Mouse (Mus musculus) leukemia stem cell, adult 10-12 weeks (primary cell): ENCODE data around the gene Otud1. TPM values are rescaled to one million over a fixed set of nuclear protein-coding genes. Genes with fewer than 3 reads are reported as not detected.

Experiments
- polyA plus RNA-seq: library from polyadenylated mRNA; stranded (reverse); fragments of >175 nt; gene quantifications from 2 replicates; pipeline ENCODE4 v1.2.3, GENCODE M21; 2012; ENCODE audit warnings: low replicate concordance

Otud1 gene
- 7.2 and 20.6 TPM in 2 replicates for polyA plus RNA-seq

DNA sequence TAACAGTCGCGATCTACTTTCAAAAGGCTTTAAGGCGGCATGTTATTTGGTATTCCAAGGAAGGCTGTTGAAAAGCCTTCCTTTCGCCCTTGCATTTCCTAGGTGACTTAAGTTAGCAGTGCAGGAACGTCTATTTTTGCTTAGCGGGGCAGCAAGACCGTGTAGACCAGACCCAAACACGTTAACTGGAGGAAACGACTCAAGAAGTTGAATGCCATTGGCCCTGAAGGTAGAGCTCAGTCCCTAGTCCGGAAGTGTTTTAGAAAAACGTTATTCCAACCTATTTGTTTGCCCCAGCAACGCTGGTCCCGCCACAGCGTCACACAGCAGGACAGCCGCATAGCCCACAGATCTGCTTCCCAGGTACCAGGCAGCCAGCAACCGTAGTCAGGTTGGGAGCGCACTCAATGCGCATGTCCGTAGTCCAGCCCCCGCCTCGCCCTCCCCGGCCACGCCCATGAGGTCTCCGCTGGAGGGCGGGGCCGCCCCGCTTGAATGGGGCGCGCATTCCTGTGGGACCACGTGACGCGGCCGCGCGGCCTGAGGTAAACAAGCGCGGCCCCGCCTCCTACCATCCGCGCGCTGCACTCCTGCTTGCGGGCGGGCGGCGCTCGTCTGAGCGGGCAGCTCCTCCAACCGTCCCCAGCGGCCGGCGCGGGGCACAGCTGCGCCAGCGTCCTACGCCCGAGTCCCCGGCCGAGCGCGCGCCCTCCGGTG lies at the start of gene Otud1:
Gene Otud1, plus strand, starts transcription at position 595 of the 717 bp plus-strand sequence.

Other genes with a start within 250 kb of the Otud1 start
- not detected in 2 replicates for gene Ptf1a, start 212.1 kb upstream of the Otud1 start, polyA plus RNA-seq
- not detected in 2 replicates for gene 4921504E06Rik, start 103.8 kb upstream of the Otud1 start, polyA plus RNA-seq